Mouse (Mus musculus): Measurements from ENCODE around the gene Scml4.

Scml4 gene

DNA sequence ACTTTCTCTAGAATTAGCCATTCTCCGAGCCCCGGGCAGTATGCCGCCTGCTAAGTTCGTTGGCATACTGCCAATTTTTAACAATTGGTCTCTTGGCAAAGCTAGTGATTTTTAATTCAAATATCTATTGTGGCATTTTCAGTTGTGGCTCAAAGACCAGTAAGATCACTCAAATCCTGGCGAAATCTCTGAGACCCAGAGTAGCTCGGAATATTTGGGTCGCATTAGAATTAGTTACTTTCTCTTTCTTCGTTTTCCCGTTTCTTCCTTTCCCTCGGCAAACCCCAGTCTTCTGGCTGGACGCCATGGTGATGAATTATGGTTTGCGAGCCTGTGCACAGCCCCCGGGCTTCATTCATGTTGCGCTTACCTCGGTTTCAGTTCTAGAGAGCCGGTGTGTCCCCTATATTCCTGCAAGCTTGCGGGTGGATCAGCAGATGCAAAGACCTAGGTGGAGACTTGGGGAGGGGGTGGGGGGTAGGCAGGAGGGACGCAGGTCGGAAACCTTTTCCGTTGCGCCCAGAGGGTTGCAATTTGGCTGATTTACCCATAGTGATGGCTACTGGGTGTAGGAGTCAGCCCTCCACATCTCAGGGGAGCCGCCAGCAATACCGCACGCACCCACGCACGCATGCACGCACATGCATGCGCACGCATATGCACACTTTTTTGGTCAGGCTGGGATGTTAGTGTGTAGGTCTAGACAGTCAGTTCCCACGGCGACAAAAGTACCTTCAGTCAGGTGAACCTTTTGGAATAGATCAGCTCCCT lies 3.6 kb downstream of the Scml4 start:
- H3K27me3 ChIP-seq (ENCODE audit: insufficient read depth, low read length) = peaks cover 33% of the 10 kb centered on the region
- peaks cover 32% of the 10 kb centered on the region for H3K4me1 ChIP-seq (replicated peaks; ENCODE audit: low read depth, low read length)
- H3K4me3 ChIP-seq (replicated peaks; ENCODE audit: low read length) = peak overlapping the region; percentile 60
- H3K36me3 ChIP-seq (ENCODE audit: insufficient read depth, low read length) = no peaks in the 10 kb centered on the region
- no peak for TF ChIP-seq POU5F1 (IDR thresholded peaks at IDR 0.05; ENCODE audit: borderline replicate concordance, low read length)
- TF ChIP-seq NANOG (IDR thresholded peaks at IDR 0.05; ENCODE audit: borderline replicate concordance, low read length) = no peak
- TF ChIP-seq CTCF (conservative IDR thresholded peaks at IDR 0.05; ENCODE audit: low read length) = no peak
- no peaks in the 10 kb centered on the region for H3K9me3 ChIP-seq (ENCODE audit: low read length)

DNA sequence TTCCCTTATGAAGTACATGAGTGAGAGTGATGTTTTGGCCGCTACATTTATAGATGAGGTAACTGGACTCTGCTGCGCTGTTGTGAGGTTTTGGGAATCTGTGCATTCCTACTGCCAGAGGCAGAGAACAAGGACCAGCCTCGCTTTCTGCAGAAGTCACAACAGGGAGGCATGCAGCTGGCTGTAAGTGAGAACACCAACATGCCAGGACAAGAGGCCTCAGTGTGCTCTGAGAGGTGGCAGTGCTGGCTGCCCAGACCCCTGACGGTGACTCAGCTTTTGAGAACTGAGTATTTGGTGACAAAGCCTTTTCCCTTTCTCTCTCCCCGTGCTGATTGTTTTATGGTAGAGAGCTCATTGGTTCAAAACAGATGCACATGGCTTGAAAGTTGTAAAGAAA lies 4.5 kb downstream of the Scml4 start:
- TF ChIP-seq POU5F1 (IDR thresholded peaks at IDR 0.05; ENCODE audit: borderline replicate concordance, low read length) (no peak), NANOG (IDR thresholded peaks at IDR 0.05; ENCODE audit: borderline replicate concordance, low read length) (no peak), CTCF (conservative IDR thresholded peaks at IDR 0.05; ENCODE audit: low read length) (no peak)
- no peaks in the 10 kb centered on the region for H3K36me3 ChIP-seq (ENCODE audit: insufficient read depth, low read length)
- H3K4me3 ChIP-seq (replicated peaks; ENCODE audit: low read length) = peak overlapping the region; percentile 60
- H3K9me3 ChIP-seq (ENCODE audit: low read length) = no peaks in the 10 kb centered on the region
- H3K27me3 ChIP-seq (ENCODE audit: insufficient read depth, low read length) = peaks cover 34% of the 10 kb centered on the region
- H3K4me1 ChIP-seq (replicated peaks; ENCODE audit: low read depth, low read length) = peaks cover 31% of the 10 kb centered on the region

DNA sequence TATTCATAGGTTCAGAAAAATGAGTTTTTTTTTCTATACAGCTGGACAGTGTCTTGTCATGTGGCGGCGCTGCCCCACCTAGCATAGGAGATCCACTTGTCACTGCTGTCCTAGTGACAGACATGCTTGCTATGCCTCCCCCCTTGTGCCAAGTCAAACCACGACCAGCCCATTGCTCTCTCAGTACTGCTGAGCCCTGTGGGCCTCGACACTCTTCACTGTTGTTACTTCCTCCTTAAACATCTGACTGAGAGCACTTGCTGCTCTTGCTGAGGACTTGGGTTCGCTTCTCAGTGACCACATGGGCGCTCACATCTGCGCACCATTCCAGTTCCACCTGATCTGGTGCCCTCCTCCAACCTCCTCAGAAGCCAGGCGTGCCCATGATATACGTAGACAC lies 8.2 kb downstream of the Scml4 start:
- Histone ChIP-seq H3K4me1 (replicated peaks; ENCODE audit: low read depth, low read length) (peaks cover 26% of the 10 kb centered on the region), H3K4me3 (replicated peaks; ENCODE audit: low read length) (no peak overlapping the region), H3K27me3 (ENCODE audit: insufficient read depth, low read length) (peaks cover 32% of the 10 kb centered on the region), H3K36me3 (ENCODE audit: insufficient read depth, low read length) (no peaks in the 10 kb centered on the region), H3K9me3 (ENCODE audit: low read length) (no peaks in the 10 kb centered on the region)
- TF ChIP-seq NANOG (IDR thresholded peaks at IDR 0.05; ENCODE audit: borderline replicate concordance, low read length) = no peak

DNA sequence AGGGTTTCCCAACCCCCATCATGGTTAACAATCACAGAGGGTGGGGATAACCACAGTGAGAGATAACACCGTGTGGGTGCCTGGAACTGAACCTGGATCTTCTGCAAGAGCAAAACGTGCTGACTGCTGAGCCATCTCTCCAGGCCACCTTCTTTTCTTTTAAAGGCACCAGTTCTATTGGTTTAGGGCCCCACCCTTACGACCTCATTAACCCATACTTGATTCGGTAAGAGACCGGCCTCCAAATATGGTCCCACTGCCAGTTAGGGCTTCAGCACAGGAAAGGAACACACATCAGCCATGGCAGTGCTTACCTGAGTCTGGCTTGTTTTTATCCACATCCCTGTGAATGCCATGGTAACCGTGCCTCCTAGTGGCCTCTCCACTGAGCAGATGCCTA lies 9.3 kb downstream of the Scml4 start:
- peaks cover 16% of the 10 kb centered on the region for H3K4me1 ChIP-seq (replicated peaks; ENCODE audit: low read depth, low read length)
- H3K27me3 ChIP-seq (ENCODE audit: insufficient read depth, low read length) = peaks cover 22% of the 10 kb centered on the region
- no peaks in the 10 kb centered on the region for H3K36me3 ChIP-seq (ENCODE audit: insufficient read depth, low read length)
- TF ChIP-seq NANOG (IDR thresholded peaks at IDR 0.05; ENCODE audit: borderline replicate concordance, low read length) (no peak), POU5F1 (IDR thresholded peaks at IDR 0.05; ENCODE audit: borderline replicate concordance, low read length) (no peak), CTCF (conservative IDR thresholded peaks at IDR 0.05; ENCODE audit: low read length) (no peak)
- H3K9me3 ChIP-seq (ENCODE audit: low read length) = no peaks in the 10 kb centered on the region
- H3K4me3 ChIP-seq (replicated peaks; ENCODE audit: low read length) = no peak overlapping the region

DNA sequence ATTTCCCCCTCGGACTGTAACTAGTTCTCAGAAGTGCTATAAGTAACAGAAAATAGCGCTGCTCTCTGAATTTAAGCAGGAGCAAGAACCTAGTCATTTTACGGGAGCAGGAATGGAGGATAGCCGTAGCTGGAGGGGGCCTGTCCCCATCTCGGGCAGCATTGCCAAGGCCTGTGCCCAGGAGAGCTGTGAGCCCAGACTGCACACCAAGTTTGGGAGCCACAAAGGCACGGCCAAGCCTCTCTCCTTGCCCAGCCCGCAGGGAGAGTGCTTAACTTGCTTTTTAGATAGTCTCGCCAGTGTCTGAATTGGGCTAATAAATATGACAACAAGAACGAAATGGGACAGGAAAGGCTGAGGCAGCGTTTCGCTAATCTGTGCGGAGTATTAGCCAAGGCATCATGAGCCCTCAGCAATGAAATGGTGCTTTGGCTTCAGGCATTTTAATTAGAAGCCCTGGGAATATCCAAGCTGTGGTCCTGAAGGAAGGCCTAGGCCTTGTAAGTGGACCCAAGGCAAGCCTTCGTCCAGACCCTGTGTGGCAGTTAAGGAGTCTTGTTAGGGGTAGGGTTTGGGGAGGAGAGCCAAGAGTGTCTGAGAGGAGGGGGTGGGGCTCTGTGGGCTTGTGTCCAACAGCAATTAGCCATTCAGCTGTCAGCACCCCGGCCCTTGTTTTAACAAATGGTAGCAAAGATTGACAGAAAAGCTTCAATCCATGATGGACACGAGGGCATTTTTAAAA lies 12.3 kb downstream of the Scml4 start:
- TF ChIP-seq NANOG (IDR thresholded peaks at IDR 0.05; ENCODE audit: borderline replicate concordance, low read length) = no peak
- no peak for TF ChIP-seq CTCF (conservative IDR thresholded peaks at IDR 0.05; ENCODE audit: low read length)
- TF ChIP-seq POU5F1 (IDR thresholded peaks at IDR 0.05; ENCODE audit: borderline replicate concordance, low read length) = no peak
- Histone ChIP-seq H3K36me3 (ENCODE audit: insufficient read depth, low read length) (no peaks in the 10 kb centered on the region), H3K9me3 (ENCODE audit: low read length) (no peaks in the 10 kb centered on the region), H3K27me3 (ENCODE audit: insufficient read depth, low read length) (peaks cover 17% of the 10 kb centered on the region), H3K4me3 (replicated peaks; ENCODE audit: low read length) (no peak overlapping the region), H3K4me1 (replicated peaks; ENCODE audit: low read depth, low read length) (peaks cover under 1% of the 10 kb centered on the region)

DNA sequence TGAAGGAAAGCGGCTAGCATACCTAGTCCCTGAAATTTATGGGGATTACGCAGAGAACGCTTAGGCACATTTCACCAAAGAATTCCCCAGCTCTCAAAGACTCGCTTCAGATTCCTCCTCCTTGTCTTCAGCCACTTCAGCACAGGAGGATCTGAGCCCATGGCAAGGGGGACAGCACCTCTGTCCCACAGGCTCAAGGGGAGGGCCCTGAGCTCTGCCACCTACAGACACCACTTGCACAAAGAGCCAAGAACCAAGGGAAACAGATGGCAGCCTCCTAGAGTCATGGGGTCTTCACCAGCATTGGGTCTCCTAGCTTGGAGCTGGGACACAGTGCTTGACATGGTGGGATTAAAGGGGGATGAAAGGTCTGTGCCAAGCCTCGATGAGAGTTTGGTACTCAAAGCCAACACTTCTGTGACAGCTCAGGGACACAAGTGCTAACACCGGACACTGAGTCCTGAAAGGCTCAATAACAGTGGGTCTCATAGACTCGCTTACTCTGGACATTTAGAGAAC lies 13.0 kb downstream of the Scml4 start:
- TF ChIP-seq CTCF (conservative IDR thresholded peaks at IDR 0.05; ENCODE audit: low read length) = no peak
- no peak for TF ChIP-seq NANOG (IDR thresholded peaks at IDR 0.05; ENCODE audit: borderline replicate concordance, low read length)
- TF ChIP-seq POU5F1 (IDR thresholded peaks at IDR 0.05; ENCODE audit: borderline replicate concordance, low read length) = no peak
- Histone ChIP-seq H3K4me1 (replicated peaks; ENCODE audit: low read depth, low read length) (no peaks in the 10 kb centered on the region; the same call in 1 of the 2 replicates), H3K27me3 (ENCODE audit: insufficient read depth, low read length) (peaks cover 17% of the 10 kb centered on the region), H3K9me3 (ENCODE audit: low read length) (no peaks in the 10 kb centered on the region), H3K4me3 (replicated peaks; ENCODE audit: low read length) (no peak overlapping the region), H3K36me3 (ENCODE audit: insufficient read depth, low read length) (no peaks in the 10 kb centered on the region)

DNA sequence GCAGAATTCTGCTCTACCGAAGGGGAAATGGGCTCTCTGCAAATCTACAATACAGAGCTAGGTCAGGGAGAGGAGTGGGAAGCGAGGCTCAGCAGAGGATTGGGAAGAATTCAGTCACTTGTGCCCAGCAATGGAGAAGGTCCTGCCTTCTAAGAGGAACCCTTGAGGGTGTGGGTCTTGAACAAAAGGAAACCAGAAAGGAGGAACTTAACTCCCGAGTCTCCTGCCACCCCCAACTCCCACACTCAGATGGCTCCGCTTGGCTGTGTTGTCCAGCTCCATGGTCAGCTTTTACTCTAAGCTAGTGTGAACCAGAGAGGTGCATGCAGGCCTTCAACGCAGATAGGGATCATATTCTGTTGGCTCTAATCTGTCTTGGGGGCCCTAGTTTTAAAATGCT lies 16.0 kb downstream of the Scml4 start:
- no peaks in the 10 kb centered on the region for H3K9me3 ChIP-seq (ENCODE audit: low read length)
- TF ChIP-seq POU5F1 (IDR thresholded peaks at IDR 0.05; ENCODE audit: borderline replicate concordance, low read length) (no peak), CTCF (conservative IDR thresholded peaks at IDR 0.05; ENCODE audit: low read length) (no peak), NANOG (IDR thresholded peaks at IDR 0.05; ENCODE audit: borderline replicate concordance, low read length) (no peak)
- H3K27me3 ChIP-seq (ENCODE audit: insufficient read depth, low read length) = peaks cover 7% of the 10 kb centered on the region; the same call in 1 of the 2 replicates
- H3K4me3 ChIP-seq (replicated peaks; ENCODE audit: low read length) = no peak overlapping the region
- H3K36me3 ChIP-seq (ENCODE audit: insufficient read depth, low read length) = no peaks in the 10 kb centered on the region
- H3K4me1 ChIP-seq (replicated peaks; ENCODE audit: low read depth, low read length) = no peaks in the 10 kb centered on the region

DNA sequence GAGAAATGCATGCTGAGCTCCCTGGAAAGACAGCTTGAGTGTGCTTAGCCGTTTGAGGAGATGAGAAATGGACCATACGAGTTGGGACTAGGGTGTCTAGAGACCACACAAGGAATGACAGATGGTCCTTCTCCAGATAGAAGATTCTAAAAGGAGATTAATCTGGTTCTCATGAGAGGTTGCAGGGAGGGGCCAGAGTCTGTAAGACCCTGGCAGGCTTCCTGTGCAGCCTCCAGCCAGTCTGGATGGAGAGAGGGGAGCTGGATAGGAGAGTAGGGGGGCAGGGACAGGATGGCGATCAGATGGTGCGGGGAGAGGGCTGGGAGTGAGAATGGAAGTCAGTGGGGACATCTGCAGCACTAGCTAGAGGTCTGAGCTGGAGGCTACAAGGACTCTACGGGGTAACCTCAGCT lies 19.1 kb downstream of the Scml4 start:
- TF ChIP-seq POU5F1 (IDR thresholded peaks at IDR 0.05; ENCODE audit: borderline replicate concordance, low read length) (no peak), NANOG (IDR thresholded peaks at IDR 0.05; ENCODE audit: borderline replicate concordance, low read length) (no peak), CTCF (conservative IDR thresholded peaks at IDR 0.05; ENCODE audit: low read length) (no peak)
- no peak overlapping the region for H3K4me3 ChIP-seq (replicated peaks; ENCODE audit: low read length)

More for the DNA sequence above, 19.1 kb downstream of the Scml4 start:
- H3K36me3 ChIP-seq (ENCODE audit: insufficient read depth, low read length) = no peaks in the 10 kb centered on the region
- H3K4me1 ChIP-seq (replicated peaks; ENCODE audit: low read depth, low read length) = no peaks in the 10 kb centered on the region
- peaks cover 7% of the 10 kb centered on the region; the same call in 1 of the 2 replicates for H3K27me3 ChIP-seq (ENCODE audit: insufficient read depth, low read length)
- H3K9me3 ChIP-seq (ENCODE audit: low read length) = no peaks in the 10 kb centered on the region

Measured in E14TG2a.4 (cell line).